Mouse (Mus musculus) midbrain, embryonic 15.5 days (tissue): ENCODE measurements around the gene D330045A20Rik. TPM values are rescaled to one million over a fixed set of nuclear protein-coding genes. Genes with fewer than 3 reads are reported as not detected.
"Not testable (repeated sequence)": the region's sequence is repeated elsewhere in the genome, so short reads cannot be mapped to it uniquely, and the experiment has no call there.

Experiments
- ATAC-seq: fragments of 200-750 bp; cut with Nextera tagmentation; replicated peaks from 2 replicates; pipeline ENCODE4 v1.8.0; 2017; ENCODE audit warnings: moderate TSS enrichment
- H3K27ac ChIP-seq: fragments of 300-500 bp; sonication (generic); 2 replicates; pipeline ENCODE4 v1.5.1; 2015; ENCODE audit warnings: mild to moderate bottlenecking, inconsistent platforms
- H3K27me3 ChIP-seq: fragments of 300-500 bp; sonication (generic); replicated peaks from 2 replicates; pipeline ENCODE4 v1.6.1; 2015; ENCODE audit warnings: inconsistent platforms
- H3K36me3 ChIP-seq: fragments of 300-500 bp; sonication (generic); replicated peaks from 2 replicates; pipeline ENCODE4 v1.6.1; 2015; ENCODE audit warnings: inconsistent platforms
- H3K4me1 ChIP-seq: fragments of 300-500 bp; sonication (generic); 2 replicates; pipeline ENCODE4 v1.6.1; 2015; ENCODE audit warnings: inconsistent platforms
- H3K4me2 ChIP-seq: fragments of 300-500 bp; sonication (generic); 2 replicates; pipeline ENCODE4 v1.6.1; 2015; ENCODE audit warnings: inconsistent platforms, mild to moderate bottlenecking, moderate library complexity
- H3K4me3 ChIP-seq: fragments of 300-500 bp; sonication (generic); 2 replicates; pipeline ENCODE4 v1.5.1; 2015; ENCODE audit warnings: mild to moderate bottlenecking, inconsistent platforms
- H3K9ac ChIP-seq: fragments of 300-500 bp; sonication (generic); 2 replicates; pipeline ENCODE4 v1.6.1; 2015; ENCODE audit warnings: mild to moderate bottlenecking, inconsistent platforms
- H3K9me3 ChIP-seq: fragments of 300-500 bp; sonication (generic); 2 replicates; pipeline ENCODE4 v1.6.1; 2016; ENCODE audit warnings: inconsistent platforms
- WGBS: fragments of 180-500 bp; shearing (Covaris S2); methylation state at CpG from one replicate; pipeline ENCODE4 v1.1.7; 2015; ENCODE audit warnings: mixed read lengths; 5-methylcytosine and 5-hydroxymethylcytosine counted together
- polyA plus RNA-seq: library from polyadenylated mRNA; unstranded; fragments of >200 nt; fragmentation: Nextera tagmentation; extraction: Ambion mirVana; gene quantifications from 2 replicates; pipeline ENCODE4 v1.2.1, GENCODE M21; 2015

D330045A20Rik gene
- polyA plus RNA-seq, 1 experiment from 2014 or later, result 1.1 TPM

DNA sequence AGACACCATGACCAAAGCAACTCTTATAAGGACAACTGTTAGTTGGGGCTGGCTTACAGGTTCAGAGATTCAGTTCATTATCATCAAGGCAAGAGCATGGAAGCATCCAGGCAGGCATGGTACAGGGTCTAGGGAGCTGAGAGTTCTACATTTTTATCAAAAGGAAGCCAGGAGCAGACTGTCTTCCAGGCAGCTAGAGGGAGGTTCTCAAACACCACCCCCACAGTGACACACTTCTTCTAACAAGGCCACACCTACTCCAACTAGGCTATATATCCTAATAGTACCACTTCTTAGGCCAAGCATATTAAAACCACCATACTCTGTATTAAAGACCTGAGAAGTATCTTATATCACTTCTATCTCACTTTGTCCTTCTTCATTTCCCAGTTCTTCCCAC is 49.5 kb downstream of the D330045A20Rik start:
- no peak overlapping the region for H3K9ac ChIP-seq
- no peaks in the 10 kb centered on the region for H3K4me1 ChIP-seq

DNA sequence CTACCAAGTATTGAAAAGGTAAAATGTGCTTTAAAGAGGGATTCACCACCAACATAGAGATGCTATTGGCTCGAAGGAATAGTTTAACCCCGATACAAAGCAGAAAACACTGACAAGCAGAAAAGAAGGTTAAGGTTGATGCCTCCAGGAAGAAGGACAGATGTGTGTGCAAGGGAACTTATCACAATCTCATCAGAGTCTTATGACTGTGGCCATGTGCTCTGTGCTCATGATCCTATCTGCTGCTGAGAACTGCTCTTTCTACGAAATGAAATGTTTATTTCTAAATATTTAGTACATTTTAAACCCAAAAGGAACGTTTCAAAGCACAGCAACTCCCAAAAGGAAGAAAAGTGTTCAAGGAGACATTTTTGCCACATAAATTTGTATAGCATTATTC is 52.1 kb downstream of the D330045A20Rik start:
- Histone ChIP-seq H3K9ac (no peak overlapping the region), H3K4me1 (no peaks in the 10 kb centered on the region), H3K27ac (no peak overlapping the region), H3K36me3 (no peaks in the 10 kb centered on the region), H3K4me3 (no peak overlapping the region), H3K27me3 (0 out of 2 replicates have a peak, but pooled peaks cover 3% of the 10 kb centered on the region), H3K4me2 (no peak overlapping the region), H3K9me3 (no peaks in the 10 kb centered on the region)
- ATAC-seq, result no peak
- WGBS, result 77% methylated on average over 4 of the region's 4 CpGs

More for the DNA sequence above, 49.5 kb downstream of the D330045A20Rik start:
- ATAC-seq, result no peak
- Histone ChIP-seq H3K9me3 (no peaks in the 10 kb centered on the region), H3K4me2 (no peak overlapping the region), H3K4me3 (no peak overlapping the region), H3K27me3 (0 out of 2 replicates have a peak, but pooled peaks cover 3% of the 10 kb centered on the region), H3K27ac (no peak overlapping the region), H3K36me3 (no peaks in the 10 kb centered on the region)

- ATAC-seq, result no peak
- H3K27ac ChIP-seq, result no peak overlapping the region
- no peak overlapping the region for H3K9ac ChIP-seq
- 83% methylated on average over 5 of the region's 5 CpGs for WGBS
- no peak overlapping the region for H3K4me3 ChIP-seq
- H3K27me3 ChIP-seq, result 0 out of 2 replicates have a peak, but pooled peaks cover 3% of the 10 kb centered on the region
- no peak overlapping the region for H3K4me2 ChIP-seq
- no peaks in the 10 kb centered on the region for H3K36me3 ChIP-seq
- H3K9me3 ChIP-seq, result no peaks in the 10 kb centered on the region
- no peaks in the 10 kb centered on the region for H3K4me1 ChIP-seq
These were observed 57.7 kb downstream of the D330045A20Rik start for GRCm38 (mm10) chrX:139537641-139538397.

DNA sequence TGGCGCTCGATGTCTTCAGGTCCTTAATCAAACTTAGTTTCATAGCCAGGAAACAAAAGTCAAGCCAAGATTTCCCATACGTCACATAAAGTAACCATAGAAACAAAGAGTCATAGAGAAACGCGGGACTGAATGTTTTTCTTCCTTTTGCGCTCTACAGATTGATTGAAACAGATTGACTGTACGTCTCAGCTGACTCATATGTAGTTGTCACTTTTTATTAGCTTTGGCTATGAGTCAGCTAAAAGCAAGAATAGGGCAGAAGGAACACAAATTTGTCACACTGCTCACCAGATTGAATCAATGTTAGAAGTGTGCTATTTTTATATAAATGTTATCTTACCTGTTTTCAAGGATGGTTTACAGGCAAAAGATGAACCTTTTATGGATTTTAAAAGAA is 63.6 kb downstream of the D330045A20Rik start:
- no peak overlapping the region for H3K4me2 ChIP-seq
- no peak for ATAC-seq
- 0 out of 2 replicates have a peak, but pooled peaks cover 3% of the 10 kb centered on the region for H3K27me3 ChIP-seq
- H3K27ac ChIP-seq, result no peak overlapping the region
- no peak overlapping the region for H3K4me3 ChIP-seq
- no peaks in the 10 kb centered on the region for H3K4me1 ChIP-seq
- no peaks in the 10 kb centered on the region for H3K9me3 ChIP-seq
- H3K36me3 ChIP-seq, result no peaks in the 10 kb centered on the region
- WGBS, result 81% methylated on average over 7 of the region's 7 CpGs
- H3K9ac ChIP-seq, result no peak overlapping the region

GRCm38 (mm10) chrX:139550456-139550855 is 70.3 kb downstream of the D330045A20Rik start:
- ATAC-seq, result no peak

GRCm38 (mm10) chrX:139552090-139552489 is 71.9 kb downstream of the D330045A20Rik start:
- Histone ChIP-seq H3K9ac (no peak overlapping the region), H3K9me3 (no peaks in the 10 kb centered on the region), H3K36me3 (no peaks in the 10 kb centered on the region), H3K4me3 (no peak overlapping the region), H3K27me3 (no peaks in the 10 kb centered on the region), H3K4me1 (no peaks in the 10 kb centered on the region), H3K4me2 (no peak overlapping the region), H3K27ac (no peak overlapping the region)
- 83% methylated on average over 2 of the region's 2 CpGs for WGBS
- ATAC-seq, result no peak

More at GRCm38 (mm10) chrX:139550456-139550855, 70.3 kb downstream of the D330045A20Rik start:
- Histone ChIP-seq H3K27ac (no peak overlapping the region), H3K4me3 (no peak overlapping the region), H3K27me3 (no peaks in the 10 kb centered on the region), H3K9me3 (no peaks in the 10 kb centered on the region), H3K36me3 (no peaks in the 10 kb centered on the region), H3K4me1 (no peaks in the 10 kb centered on the region), H3K9ac (no peak overlapping the region), H3K4me2 (no peak overlapping the region)
- 79% methylated on average over 5 of the region's 5 CpGs for WGBS

DNA sequence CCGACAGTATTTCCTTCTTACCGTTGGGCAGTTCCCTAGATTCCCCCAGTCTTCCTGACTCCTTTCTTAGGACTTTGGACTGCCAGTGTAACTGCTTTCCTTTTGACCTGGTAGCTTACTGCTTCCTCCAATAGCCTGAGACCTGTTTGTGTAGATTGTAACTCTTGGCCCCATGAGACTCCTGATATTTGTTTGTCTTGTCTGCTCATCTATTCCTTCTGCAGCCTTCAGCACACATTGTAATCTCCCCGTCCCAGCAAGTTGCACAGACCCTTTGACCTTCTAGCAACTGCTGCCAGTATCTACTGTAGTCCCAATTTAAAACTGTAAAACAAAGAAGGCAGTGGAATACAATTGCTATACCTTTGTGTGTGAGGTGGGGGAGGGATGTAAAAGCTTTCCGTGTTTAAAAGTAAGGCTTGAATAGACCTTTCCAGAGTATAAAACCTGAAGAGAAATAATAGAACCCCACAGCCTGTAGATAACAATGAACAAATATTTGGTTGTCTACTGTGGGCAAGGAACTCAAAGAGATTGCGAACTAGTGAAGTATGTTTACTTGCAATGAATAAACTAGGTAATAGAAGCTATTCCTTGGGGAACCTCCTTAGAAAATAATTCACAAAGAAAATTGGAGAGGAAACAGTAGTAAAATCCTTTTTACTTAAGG is 82.2 kb downstream of the D330045A20Rik start:
- H3K27ac ChIP-seq, result no peak overlapping the region
- 72% methylated on average over 5 of the region's 5 CpGs for WGBS
- H3K4me3 ChIP-seq, result no peak overlapping the region
- no peaks in the 10 kb centered on the region for H3K4me1 ChIP-seq
- no peaks in the 10 kb centered on the region for H3K36me3 ChIP-seq
- no peak overlapping the region for H3K4me2 ChIP-seq
- no peak for ATAC-seq
- H3K9me3 ChIP-seq, result no peaks in the 10 kb centered on the region
- H3K27me3 ChIP-seq, result 0 out of 2 replicates have a peak, but pooled peaks cover 4% of the 10 kb centered on the region
- H3K9ac ChIP-seq, result no peak overlapping the region

DNA sequence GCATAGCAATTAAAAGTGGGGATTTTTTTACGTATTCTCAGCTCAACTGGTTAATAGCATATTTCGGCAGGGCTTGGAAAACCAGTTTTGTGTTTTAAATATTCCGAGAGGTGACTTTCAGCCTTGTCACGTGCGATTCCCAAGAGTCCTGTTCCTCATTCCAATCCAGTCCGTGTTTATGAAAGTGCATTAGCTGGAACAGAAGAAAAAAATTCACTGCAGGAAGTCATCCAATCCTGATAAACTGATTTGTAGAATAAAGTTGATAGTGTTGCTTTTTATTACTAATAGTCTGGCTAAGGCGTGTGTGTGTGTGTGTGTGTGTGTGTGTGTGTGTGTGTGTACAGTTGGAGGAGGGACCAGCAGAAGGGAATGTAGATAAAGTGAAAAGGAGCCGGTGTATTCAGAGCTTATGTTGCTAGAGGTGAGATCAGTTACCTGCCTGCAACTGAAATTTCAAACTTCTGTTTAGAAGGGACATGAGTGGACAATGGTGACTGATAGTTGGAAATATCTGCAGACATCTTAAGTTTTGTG is 82.8 kb downstream of the D330045A20Rik start, which contains the start of gene Rnf128:
Gene Rnf128, plus strand, starts transcription at position 392 of the 537 bp plus-strand sequence.
- whole genome bisulfite sequencing, result 81% methylated on average over 8 of the region's 8 CpGs
- 0 out of 2 replicates have a peak, but pooled peaks cover 4% of the 10 kb centered on the region for H3K27me3 ChIP-seq
- H3K4me2 ChIP-seq, result no peak within 1 kb of the TSS
- no peak within 1 kb of the TSS for H3K27ac ChIP-seq
- no peak for ATAC-seq
- H3K4me1 ChIP-seq, result no peaks in the 10 kb centered on the region
- no peaks in the 10 kb centered on the region for H3K36me3 ChIP-seq
- H3K4me3 ChIP-seq, result no peak within 1 kb of the TSS
- H3K9me3 ChIP-seq, result no peaks in the 10 kb centered on the region
- H3K9ac ChIP-seq, result no peak within 1 kb of the TSS

GRCm38 (mm10) chrX:139570054-139570453 is 89.9 kb downstream of the D330045A20Rik start:
- Histone ChIP-seq H3K27ac (no peak overlapping the region), H3K4me1 (no peaks in the 10 kb centered on the region), H3K27me3 (no peaks in the 10 kb centered on the region), H3K9me3 (no peaks in the 10 kb centered on the region), H3K4me3 (no peak overlapping the region), H3K9ac (no peak overlapping the region), H3K36me3 (no peaks in the 10 kb centered on the region), H3K4me2 (no peak overlapping the region)
- 89% methylated on average over 3 of the region's 3 CpGs for WGBS
- ATAC-seq, result no peak

GRCm38 (mm10) chrX:139578649-139579278 is 98.6 kb downstream of the D330045A20Rik start:
- no peaks in the 10 kb centered on the region for H3K36me3 ChIP-seq
- 68% methylated on average over 6 of the region's 6 CpGs for WGBS
- ATAC-seq, result no peak

GRCm38 (mm10) chrX:139583616-139584015 is 103.4 kb downstream of the D330045A20Rik start:
- Histone ChIP-seq H3K27me3 (no peaks in the 10 kb centered on the region), H3K9me3 (no peaks in the 10 kb centered on the region), H3K27ac (no peak overlapping the region), H3K36me3 (no peaks in the 10 kb centered on the region), H3K4me2 (no peak overlapping the region), H3K4me3 (no peak overlapping the region), H3K9ac (no peak overlapping the region), H3K4me1 (no peaks in the 10 kb centered on the region)
- WGBS, result 48% methylated on average over 4 of the region's 4 CpGs
- no peak for ATAC-seq

More at GRCm38 (mm10) chrX:139578649-139579278, 98.6 kb downstream of the D330045A20Rik start:
- H3K27me3 ChIP-seq, result no peaks in the 10 kb centered on the region
- no peaks in the 10 kb centered on the region for H3K9me3 ChIP-seq
- no peak overlapping the region for H3K4me2 ChIP-seq
- H3K4me3 ChIP-seq, result no peak overlapping the region
- no peaks in the 10 kb centered on the region for H3K4me1 ChIP-seq
- no peak overlapping the region for H3K27ac ChIP-seq
- no peak overlapping the region for H3K9ac ChIP-seq

DNA sequence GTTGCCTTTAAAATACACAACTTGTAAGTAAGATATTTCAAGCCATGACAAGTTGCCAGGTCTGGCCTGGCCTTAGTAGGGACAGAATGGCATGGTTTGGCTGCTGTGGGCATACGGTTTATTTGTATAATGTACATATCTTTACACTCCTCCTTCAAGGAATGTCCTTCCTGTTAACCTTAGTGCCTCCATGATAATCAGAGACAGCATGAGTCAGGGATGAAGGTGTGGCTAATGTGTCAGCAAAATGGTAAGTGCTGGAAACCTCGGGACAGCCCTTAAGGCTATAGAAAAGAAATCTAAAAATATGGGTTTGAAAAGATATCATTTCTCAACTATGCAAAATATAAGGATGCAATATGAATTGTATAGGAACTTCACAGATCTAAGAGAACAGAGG is 106.5 kb downstream of the D330045A20Rik start:
- not testable (repeated sequence) for H3K9ac ChIP-seq, ATAC-seq, H3K4me2 ChIP-seq, H3K9me3 ChIP-seq, H3K4me3 ChIP-seq, H3K36me3 ChIP-seq, H3K27me3 ChIP-seq, H3K4me1 ChIP-seq, H3K27ac ChIP-seq
- WGBS, result 82% methylated on average over 2 of the region's 2 CpGs
